Mouse (Mus musculus) small intestine, adult 2 months (tissue): ENCODE results near the gene Lrch3. TPM values are rescaled to one million over a fixed set of nuclear protein-coding genes. Genes with fewer than 3 reads are reported as not detected.

Experiments
- H3K27ac ChIP-seq: fragments of 200-500 bp; 2 replicates; pipeline ENCODE4 v1.5.1; 2012; ENCODE audit warnings: low read depth, low read length, control low read depth, inconsistent platforms; ENCODE audit not compliant: insufficient read depth
- H3K27me3 ChIP-seq: fragments of 200-500 bp; 2 replicates; pipeline ENCODE4 v1.6.1; 2012; ENCODE audit warnings: mild to moderate bottlenecking, moderate library complexity, low read length, inconsistent platforms; ENCODE audit not compliant: control insufficient read depth, insufficient read depth
- H3K36me3 ChIP-seq: fragments of 200-500 bp; 2 replicates; pipeline ENCODE4 v1.6.1; 2012; ENCODE audit warnings: mild to moderate bottlenecking, low read length, control low read depth, inconsistent platforms; ENCODE audit not compliant: control insufficient read depth, insufficient read depth
- H3K4me1 ChIP-seq: fragments of 200-500 bp; 2 replicates; pipeline ENCODE4 v1.6.1; 2012; ENCODE audit warnings: low read length, inconsistent platforms, mixed read lengths; ENCODE audit not compliant: control insufficient read depth, insufficient read depth, insufficient read length
- H3K4me3 ChIP-seq: fragments of 200-500 bp; 2 replicates; pipeline ENCODE4 v1.5.1; 2012; ENCODE audit warnings: low read depth, mild to moderate bottlenecking, control low read depth, inconsistent platforms, low read length, moderate library complexity
- CTCF ChIP-seq: fragments of 200-500 bp; IDR thresholded peaks from 2 replicates; pipeline ENCODE4 v1.5.1; 2012; ENCODE audit warnings: low read depth, mild to moderate bottlenecking, control low read depth, inconsistent platforms, low read length, moderate library complexity, mixed read lengths; ENCODE audit not compliant: insufficient replicate concordance, insufficient read length; ENCODE audit errors: extremely low read depth
- POLR2A ChIP-seq: fragments of 200-500 bp; IDR thresholded peaks from 2 replicates; pipeline ENCODE4 v1.6.1; 2012; ENCODE audit warnings: low read depth, mild to moderate bottlenecking, control low read depth, inconsistent platforms, low read length, moderate library complexity
- WGBS: fragments of 180-500 bp; shearing (Covaris S2); methylation state at CpG from one replicate; pipeline ENCODE4 v1.1.7; 2018; 5-methylcytosine and 5-hydroxymethylcytosine counted together
- polyA plus RNA-seq: library from polyadenylated mRNA; depleted of rRNA; stranded (reverse); fragments of >200 nt; gene quantifications from 2 replicates; pipeline ENCODE4 v1.2.3, GENCODE M21; 2012

The Lrch3 gene
- polyA plus RNA-seq, 1 experiment = 12.7 TPM

DNA sequence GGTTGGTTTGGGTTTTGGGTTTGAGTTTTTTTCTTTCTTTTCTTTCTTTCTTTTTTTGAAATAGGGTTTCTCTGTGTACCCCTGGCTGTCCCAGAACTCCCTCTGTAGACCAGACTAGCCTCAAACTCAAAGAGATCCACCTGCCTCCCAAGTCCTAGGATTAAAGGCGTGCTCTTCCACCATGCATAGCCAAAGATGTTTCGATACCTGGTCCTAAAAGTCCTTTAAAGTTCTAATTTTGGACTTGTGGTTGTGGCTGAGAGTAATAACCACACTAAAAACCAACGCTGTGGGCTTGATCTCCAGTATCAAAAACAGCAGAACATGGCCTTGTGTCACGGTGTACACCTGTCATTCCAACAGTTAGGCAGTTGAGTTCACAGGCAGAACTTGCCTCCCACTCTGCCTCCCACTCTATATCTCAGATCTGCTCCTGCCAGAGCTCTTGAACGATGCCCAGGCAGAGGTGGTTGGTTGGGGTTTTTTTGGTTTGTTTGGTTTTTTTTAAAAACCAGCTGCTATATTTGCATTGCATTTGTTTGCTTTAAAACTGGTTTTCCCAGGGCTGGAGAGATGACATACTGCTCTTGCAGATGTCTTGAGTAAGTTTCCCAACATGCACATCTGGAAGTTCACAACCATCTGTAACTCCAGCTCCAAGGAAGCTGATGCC lies 103.9 kb downstream of the Lrch3 start:
- peaks cover 2% of the 10 kb centered on the region; the same call in 1 of the 2 replicates for H3K4me1 ChIP-seq
- H3K27ac ChIP-seq = no peak overlapping the region
- 49% methylated on average over 5 of the region's 5 CpGs for WGBS
- H3K27me3 ChIP-seq = no peaks in the 10 kb centered on the region
- no peak overlapping the region for H3K4me3 ChIP-seq
- peaks cover 21% of the 10 kb centered on the region for H3K36me3 ChIP-seq
- no peak for TF ChIP-seq POLR2A
- TF ChIP-seq CTCF = no peak

DNA sequence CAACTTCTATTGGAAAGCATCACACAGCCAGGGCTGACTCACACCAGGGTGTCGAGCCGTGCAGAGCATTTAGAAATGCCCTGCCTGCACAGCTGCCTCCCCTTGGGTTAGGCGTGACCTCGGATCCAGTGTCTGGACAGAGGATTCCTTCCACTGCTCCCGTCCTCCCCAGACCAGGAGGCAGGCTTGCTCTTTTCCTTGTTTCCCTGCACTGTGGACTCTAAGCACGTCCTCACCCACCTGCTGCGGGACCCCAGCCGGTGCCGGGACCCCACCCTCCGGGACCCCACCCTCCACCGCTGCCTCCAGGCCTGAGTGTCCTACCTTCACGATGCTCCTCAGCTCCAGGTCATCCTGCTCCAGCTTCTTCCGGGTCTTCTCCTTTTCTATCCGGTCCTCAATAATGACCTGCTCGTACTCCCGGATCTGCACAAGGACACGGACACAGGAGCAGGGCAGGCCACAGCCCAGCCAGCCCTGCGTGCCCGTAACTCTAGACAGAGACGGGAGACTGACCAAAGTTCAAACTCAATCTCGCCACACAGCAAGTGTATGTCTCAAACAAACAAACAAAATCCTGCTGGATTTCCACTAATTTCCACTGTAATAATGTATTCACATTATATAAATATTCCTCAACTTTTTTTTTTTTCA lies 105.3 kb downstream of the Lrch3 start:
- Histone ChIP-seq H3K36me3 (peaks cover 9% of the 10 kb centered on the region), H3K4me1 (peaks cover 2% of the 10 kb centered on the region; the same call in 1 of the 2 replicates), H3K4me3 (peak overlapping the region; percentile 59), H3K27me3 (no peaks in the 10 kb centered on the region), H3K27ac (no peak overlapping the region)
- 27% methylated on average over 21 of the region's 21 CpGs for WGBS
- TF ChIP-seq POLR2A = no peak
- no peak for TF ChIP-seq CTCF

DNA sequence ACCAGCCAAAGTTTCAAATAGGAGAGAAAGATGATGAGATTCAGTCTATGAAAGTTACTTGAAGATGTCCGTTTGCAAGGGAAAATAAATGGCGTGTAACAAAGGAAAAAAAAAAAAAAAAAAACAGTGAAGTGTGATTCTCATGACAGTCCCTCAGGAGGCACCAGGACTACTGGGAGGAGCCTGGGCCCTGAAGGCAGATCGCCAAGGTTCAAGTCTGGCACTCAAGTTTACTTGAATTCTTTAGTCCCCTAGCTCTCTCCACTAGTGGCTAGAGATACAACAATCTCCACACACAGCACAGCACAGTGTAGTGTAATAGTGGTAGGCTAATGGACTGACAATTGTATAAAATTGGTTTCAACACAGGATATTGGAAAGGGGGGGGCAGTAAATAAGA lies 107.5 kb downstream of the Lrch3 start:
- Histone ChIP-seq H3K4me3 (no peak overlapping the region), H3K4me1 (peaks cover 2% of the 10 kb centered on the region; the same call in 1 of the 2 replicates), H3K27ac (no peak overlapping the region), H3K27me3 (no peaks in the 10 kb centered on the region), H3K36me3 (no peaks in the 10 kb centered on the region)
- TF ChIP-seq POLR2A (no peak), CTCF (no peak)
- whole genome bisulfite sequencing = 67% methylated on average over 3 of the region's 3 CpGs

DNA sequence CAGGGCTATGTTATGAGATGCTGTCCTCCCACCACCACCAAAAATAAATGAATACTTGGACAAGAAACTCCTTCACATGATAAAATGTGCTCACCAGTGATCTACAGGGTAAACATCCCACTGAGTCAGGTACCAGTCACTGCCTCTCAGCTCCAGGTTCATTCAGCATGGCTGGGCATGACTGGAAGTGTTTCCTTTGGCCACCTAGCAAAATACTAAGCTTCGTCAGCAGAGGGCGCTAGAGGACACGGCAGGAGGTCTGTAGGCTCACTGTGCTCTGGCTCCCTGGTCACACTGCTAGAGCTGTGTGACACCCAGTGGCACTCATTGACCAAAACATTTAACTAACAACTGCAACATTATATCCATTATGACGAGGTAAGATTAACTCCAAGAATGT lies 109.8 kb downstream of the Lrch3 start:
- WGBS = 2% methylated on average over 4 of the region's 4 CpGs
- Histone ChIP-seq H3K4me3 (no peak overlapping the region), H3K36me3 (no peaks in the 10 kb centered on the region), H3K4me1 (0 out of 2 replicates have a peak, but pooled peaks cover 2% of the 10 kb centered on the region), H3K27ac (no peak overlapping the region), H3K27me3 (no peaks in the 10 kb centered on the region)
- TF ChIP-seq CTCF (peak; percentile 97), POLR2A (no peak)

DNA sequence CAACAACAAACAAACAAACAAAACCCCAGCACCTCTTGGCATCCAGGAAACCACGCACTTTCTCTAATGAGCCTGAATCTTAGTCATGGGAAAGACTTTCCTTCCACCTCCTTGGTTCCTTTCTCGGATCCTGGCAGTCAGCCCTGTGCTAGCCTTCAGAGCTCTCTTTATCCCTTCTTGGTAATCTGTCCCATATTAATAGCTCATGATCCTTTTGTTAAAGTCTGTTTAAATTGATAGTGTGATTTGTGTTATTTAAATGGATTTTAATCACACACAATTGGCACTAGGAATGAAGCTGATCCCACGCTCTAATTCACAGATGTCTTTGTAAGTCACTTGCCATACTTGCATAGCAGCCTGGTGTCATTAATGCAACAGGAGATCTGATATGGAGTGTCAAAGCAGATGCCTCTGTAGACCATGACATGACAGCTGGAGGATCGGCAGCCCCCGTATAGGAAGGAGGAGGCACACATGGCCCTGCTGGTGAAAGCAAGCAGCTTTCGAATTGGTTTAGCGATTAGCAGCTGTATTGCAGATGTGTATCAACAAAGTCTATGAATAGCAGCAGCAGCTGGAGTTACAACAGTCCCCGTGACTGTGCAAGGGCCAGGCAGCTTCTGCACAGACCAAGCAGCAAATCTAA lies 110.7 kb downstream of the Lrch3 start:
- 71% methylated on average over 8 of the region's 8 CpGs for WGBS
- TF ChIP-seq CTCF = no peak
- no peak for TF ChIP-seq POLR2A

DNA sequence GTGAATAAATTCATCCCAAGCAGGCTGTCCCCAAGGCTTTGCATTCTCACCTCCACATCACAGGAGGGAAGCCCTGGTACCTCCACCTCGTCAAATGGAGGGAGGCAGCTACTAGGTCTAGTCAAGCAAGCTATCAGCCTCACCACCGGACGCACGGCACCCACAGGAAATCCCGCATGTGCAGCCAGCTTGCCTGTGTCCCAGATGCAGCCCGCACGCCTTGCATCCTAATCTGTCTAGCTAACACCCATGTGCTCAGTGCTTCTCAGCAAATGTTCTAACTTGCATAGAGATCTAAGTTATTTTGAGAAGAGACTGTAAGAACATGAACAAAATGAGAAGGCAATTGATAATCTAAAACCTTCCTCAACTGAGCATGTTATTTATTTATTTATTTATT lies 112.5 kb downstream of the Lrch3 start:
- TF ChIP-seq CTCF (no peak), POLR2A (no peak)
- Histone ChIP-seq H3K4me3 (no peak overlapping the region), H3K36me3 (no peaks in the 10 kb centered on the region), H3K27me3 (peaks cover 3% of the 10 kb centered on the region; the same call in 1 of the 2 replicates), H3K27ac (no peak overlapping the region), H3K4me1 (no peaks in the 10 kb centered on the region)
- WGBS = 90% methylated on average over 7 of the region's 7 CpGs

More for the DNA sequence above, 110.7 kb downstream of the Lrch3 start:
- no peak overlapping the region for H3K4me3 ChIP-seq
- peaks cover 3% of the 10 kb centered on the region; the same call in 1 of the 2 replicates for H3K27me3 ChIP-seq
- H3K36me3 ChIP-seq = no peaks in the 10 kb centered on the region
- H3K4me1 ChIP-seq = no peaks in the 10 kb centered on the region
- H3K27ac ChIP-seq = no peak overlapping the region

DNA sequence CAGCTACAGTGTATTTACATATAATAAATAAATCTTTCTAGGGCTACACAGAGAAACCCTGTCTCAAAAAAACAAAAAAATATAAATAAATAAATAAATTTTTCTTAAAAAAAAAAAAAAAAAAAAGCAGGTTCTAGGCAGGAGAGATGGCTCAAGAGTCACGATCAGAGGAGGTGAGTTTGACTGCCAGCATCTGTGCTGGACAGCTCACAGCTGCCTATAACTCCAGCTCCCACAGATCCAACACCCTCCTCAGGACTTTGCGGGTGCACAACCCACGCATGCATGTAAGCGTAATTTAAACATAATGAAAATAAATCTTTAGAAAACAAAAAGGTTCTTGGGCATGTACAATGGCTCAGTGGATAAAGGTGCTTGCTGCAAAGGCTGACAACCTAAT lies 122.1 kb downstream of the Lrch3 start:
- Histone ChIP-seq H3K27me3 (no peaks in the 10 kb centered on the region), H3K27ac (no peak overlapping the region), H3K4me1 (no peaks in the 10 kb centered on the region), H3K36me3 (no peaks in the 10 kb centered on the region), H3K4me3 (no peak overlapping the region)
- 88% methylated on average over 4 of the region's 4 CpGs for WGBS
- TF ChIP-seq CTCF (no peak), POLR2A (no peak)
